Mouse (Mus musculus) megakaryocyte-erythroid progenitor cell, adult 5-6 weeks (primary cell): Measurements from ENCODE around the gene Megf6. TPM values are rescaled to one million over a fixed set of nuclear protein-coding genes. Genes with fewer than 3 reads are reported as not detected.

Experiments used
- ATAC-seq: replicated peaks from 2 replicates; pipeline ENCODE4 v1.8.0; 2016; ENCODE audit warnings: mild to moderate bottlenecking, inconsistent platforms; ENCODE audit not compliant: severe bottlenecking, poor library complexity, low FRiP score, low TSS enrichment
- total RNA-seq, 2 experiments: library from RNA; stranded (forward) in 1 of 2; stranded (reverse) in 1 of 2; fragments of 200-1000, 215-1000 nt in 1 of 2; fragments of >200 nt in 1 of 2; fragmentation: Nextera tagmentation in 1 of 2; gene quantifications; 2 replicates each; pipeline ENCODE4 v1.2.3; 2014 to 2017

The Megf6 gene
- total RNA-seq (2014; fragmentation: Nextera tagmentation): 0.22 and 0.37 TPM in 2 replicates
- 0.38 TPM in 1 of 2 replicates, not detected in the other for total RNA-seq (2017)

DNA sequence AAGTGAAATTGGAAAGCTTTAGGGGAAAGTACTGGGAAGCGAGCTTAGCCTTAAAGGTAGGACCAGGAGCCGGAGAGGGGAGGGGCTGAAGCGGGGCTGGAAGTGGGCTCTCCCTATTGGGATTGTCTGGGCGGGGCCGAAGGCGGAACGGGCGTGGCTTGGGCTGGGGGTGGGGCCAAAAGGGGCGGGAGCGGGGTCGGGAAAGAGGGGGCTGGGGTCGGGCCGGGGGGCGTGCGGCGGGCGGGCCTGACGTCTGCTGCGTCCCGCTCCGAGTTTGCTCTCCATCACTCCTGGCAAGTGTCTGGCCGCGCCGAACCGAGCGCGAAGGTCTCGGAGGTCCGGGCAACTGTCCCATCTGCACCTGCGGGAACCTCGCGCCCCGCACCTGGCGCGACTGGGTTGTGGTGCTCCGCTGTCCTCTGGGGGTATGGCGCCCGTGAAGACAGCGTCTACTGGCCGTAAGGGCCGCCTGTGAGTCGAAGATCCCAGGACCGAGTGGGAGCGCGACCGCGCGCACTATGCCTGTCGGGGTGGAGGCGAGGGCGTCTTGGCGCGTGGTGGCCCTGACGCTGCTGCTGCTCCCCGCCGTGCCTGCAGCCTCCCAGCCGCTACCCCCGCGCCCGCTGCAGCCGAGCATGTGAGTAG lies at the start of gene Megf6:
Gene Megf6, plus strand, starts transcription at position 225 of the 645 bp plus-strand sequence.
- ATAC-seq: no peak

DNA sequence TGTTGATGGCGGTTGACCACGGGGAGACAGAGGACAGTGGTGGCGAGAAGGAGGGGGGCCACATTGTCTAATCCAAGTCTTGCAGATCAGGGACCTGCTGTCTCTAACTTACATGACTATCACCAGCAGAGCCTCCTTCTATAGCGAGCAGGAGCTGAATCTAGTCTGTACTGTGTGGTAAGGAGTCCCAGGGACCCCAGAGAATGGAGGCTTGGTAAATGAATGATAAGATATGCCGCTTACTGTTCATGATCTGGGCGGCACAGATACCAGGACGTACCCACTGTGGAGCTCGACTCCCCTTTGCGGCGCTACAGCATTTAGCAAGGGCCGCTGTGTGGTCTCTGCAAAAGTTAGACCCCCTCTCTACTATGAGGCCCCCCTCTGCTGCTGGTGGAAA lies 48.7 kb upstream of the Megf6 start:
- ATAC-seq: peak; percentile 84

DNA sequence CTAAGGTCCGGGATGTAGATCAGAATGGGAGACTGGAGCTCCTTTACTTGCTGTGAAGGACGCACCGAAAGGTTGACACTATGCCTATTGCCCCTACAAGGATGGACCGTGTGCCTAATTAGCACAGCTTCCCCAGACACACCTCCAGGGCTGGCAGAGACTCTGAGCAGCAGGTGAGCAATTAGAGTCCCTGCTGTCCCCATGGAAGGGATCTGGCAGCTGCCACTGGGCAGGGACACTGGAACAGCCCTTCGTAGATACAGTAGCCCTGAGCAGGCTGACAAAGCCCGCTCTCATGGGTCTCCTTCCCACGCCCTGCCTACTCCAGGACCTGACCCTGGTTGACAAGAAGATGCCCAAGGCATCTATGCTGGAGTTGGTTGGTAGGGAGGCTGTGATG lies 48.2 kb upstream of the Megf6 start:
- ATAC-seq: peak; percentile 15; the same call in 1 of the 2 replicates

DNA sequence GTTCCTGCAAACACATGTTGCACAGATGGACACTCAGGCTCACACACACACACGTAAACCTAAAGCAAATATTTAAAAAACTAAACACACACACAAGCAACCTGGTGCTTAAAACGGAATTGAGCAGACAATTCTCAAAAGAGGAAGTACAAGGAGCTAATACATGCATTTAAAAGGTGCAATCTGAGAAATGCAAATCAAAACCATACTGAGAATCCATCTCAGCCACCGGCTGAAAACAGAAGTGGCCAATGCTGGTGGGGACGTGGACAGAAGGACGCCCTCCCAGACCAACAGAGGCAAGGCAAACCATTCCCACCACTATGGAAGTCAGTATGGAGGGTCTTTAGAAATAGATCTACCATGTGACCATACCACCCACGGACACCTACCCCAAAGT lies 47.0 kb upstream of the Megf6 start:
- ATAC-seq: no peak

DNA sequence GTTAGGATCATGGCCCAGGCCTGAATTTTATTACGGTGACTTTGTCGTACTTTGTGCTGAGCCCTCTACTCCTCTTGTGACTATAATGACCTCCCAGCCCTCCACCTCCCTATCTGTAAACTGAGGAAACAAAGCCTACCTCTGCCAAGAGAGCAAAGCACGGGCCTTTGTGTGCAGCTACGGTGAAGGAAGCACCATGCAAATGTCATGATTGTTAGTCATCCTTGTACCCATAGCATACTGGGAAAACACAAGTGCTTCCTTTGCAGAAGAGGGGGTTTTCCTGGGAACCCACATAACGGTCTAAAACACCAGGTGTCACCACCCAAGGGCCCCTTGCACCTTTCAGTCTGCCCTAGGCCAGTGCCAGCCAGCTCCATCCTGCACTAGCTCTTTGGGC lies 45.3 kb upstream of the Megf6 start:
- ATAC-seq: no peak

DNA sequence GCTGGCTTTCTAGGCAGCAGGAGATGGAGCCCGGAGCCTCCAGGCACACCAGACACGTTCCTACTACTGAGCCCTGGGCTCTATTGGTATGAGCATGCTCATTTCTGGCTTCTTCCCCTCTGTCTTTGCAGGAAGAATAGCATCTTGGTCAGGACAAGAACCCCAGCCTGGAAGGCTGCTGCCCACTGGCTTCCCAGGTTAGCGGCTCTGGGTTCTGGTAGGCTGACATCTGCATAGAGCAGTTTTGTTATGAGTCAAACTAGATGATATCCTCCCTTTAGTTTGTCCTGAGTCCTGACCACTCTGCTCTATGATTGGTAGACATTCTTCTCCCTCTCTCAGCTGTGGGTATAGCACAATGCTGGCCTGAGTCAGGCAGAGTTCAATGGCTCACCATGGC lies 43.3 kb upstream of the Megf6 start:
- ATAC-seq: no peak

DNA sequence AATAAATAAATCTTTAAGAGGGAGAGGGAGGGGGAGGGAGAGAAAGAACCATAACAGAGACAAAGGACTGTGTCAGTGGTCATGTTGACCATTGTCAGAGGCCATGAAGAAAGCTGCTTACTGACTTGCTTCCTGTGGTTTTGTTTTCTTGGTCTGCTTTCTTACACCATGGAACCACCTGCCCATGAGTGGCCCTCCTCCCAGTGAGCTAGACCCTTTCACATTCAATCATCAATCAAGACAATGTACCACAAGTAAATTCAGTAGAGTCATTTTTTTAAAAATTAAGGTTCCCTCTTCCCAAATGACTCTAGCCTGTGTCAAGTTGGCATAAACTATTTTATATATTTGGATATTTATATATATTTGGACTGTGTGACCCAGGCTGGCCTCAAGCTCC lies 40.6 kb upstream of the Megf6 start:
- ATAC-seq: no peak

DNA sequence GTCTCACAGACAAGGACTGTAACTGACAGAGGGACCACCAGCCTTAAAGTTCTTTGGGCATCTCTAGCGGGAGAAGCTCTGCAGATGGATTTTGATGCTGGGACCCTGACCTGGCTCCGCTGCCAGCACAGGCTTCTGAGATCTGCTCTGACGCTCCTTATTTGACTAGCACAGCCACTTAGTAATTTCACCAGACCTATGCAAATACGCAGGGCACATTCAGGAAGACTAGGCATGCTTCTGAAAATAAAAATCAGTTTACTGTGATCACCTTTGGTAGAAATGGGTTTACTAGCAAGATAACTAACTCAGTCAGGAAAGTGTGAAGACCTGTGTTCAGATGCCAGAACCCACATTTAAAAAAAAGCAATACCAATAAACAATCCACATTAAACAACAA lies 38.6 kb upstream of the Megf6 start:
- ATAC-seq: no peak

DNA sequence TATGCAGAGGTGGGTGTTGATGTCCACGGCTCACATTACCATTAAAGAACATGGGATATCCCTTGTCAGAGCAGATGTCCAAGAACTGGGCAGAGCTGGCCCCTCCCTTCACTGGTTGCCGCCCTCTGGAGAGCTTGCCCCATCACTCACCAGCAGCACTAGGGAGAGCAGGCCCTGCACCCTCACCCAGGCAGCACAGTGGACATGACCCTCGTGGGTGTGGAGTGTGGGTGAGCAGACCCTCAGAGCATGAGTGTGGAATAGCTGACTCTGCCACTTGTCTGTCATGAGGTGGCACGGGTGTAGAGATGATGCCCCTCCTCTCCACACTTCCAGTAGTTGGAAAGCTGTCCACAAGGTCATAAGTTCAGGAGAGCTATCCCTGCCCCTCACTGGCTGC lies 35.7 kb upstream of the Megf6 start:
- ATAC-seq: no peak

DNA sequence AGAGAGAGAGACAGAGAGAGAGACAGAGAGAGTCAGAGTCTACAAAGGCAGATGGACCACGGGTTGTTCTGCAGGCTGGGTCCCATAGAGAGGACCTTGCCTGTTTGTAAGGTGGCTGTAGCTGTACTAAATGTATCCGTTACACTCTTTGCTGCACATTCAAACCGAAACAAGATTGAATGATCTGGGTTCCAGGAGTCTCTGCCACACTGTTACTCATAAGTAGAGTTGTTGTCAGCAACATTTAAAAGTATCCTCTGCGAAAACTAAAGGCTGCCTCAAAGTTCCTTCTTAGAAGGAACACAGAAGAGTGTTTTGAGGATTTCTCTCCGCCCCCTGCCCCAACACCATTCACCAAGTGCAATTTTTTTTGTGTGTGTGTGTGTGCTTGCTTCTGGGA lies 33.4 kb upstream of the Megf6 start:
- no peak for ATAC-seq

DNA sequence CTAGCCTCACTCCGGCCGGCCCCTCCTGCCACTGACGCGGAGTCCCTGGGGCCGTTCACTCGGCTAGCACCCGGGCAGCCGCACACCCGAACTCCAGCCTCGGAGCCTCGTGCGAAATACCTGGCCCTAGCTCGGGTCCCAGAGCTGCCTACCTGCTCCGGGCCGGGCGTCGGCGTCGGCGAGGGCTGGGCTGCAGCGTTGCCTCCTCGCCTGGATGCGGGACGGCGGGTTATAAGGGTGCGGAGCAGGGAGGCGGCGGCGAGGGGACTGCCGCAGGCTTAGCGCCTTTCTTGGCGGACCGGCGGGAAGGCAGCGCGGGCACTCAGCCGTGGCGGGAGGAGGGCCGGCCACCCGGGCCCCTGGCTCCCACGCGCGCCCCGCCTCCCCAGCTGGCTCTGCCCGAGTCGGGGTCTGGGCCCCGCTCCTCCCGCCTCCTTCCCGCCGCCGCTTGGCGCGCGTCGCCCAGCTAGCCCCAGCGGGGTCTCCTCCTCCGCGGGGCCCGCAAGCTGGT lies 30.8 kb upstream of the Megf6 start:
- ATAC-seq: no peak

DNA sequence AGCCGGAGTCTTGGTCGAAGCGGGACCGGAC lies 30.5 kb upstream of the Megf6 start, which contains the start of gene Trp73:
Gene Trp73, minus strand, starts transcription at position 27 of the 31 bp plus-strand sequence.
- no peak for ATAC-seq

DNA sequence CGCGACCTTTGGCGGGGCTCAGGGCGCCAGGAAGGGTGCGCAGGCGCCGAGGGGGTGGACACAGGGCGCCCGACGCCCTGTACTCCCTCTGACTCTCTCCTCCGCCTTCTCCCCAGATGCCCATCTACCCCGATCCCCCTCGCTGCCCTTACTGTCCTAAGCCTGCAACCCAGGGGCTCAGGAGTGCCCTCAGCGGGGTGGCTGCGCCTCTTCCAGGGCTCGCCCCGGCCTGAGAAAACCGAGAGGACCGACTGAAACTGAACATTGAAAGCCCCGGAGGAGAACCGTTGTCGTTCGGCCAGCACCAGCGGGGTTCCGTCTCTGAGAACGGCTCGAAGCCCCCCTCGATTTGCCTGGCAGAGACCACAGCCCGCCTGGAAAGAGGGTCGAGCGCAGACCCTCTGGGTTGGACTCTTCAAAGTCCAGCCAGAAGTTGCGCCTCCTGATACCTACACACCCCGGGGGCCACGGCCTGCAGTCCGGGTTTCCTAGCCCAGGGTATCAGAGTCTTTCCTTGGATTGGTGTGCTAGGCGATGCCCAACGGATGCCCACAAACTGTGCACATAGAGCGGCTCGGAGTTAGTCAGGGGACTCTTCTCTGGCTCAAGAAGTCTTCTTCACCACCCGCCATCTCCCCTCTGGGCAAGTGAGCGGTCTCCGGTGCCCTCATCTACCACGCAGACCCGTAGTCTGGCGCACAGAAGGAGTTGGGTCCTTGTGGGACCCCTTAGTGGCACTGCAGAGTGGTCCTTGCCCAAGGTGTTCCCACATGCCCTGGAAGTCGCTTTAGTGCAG lies 30.1 kb upstream of the Megf6 start:
- ATAC-seq: no peak

DNA sequence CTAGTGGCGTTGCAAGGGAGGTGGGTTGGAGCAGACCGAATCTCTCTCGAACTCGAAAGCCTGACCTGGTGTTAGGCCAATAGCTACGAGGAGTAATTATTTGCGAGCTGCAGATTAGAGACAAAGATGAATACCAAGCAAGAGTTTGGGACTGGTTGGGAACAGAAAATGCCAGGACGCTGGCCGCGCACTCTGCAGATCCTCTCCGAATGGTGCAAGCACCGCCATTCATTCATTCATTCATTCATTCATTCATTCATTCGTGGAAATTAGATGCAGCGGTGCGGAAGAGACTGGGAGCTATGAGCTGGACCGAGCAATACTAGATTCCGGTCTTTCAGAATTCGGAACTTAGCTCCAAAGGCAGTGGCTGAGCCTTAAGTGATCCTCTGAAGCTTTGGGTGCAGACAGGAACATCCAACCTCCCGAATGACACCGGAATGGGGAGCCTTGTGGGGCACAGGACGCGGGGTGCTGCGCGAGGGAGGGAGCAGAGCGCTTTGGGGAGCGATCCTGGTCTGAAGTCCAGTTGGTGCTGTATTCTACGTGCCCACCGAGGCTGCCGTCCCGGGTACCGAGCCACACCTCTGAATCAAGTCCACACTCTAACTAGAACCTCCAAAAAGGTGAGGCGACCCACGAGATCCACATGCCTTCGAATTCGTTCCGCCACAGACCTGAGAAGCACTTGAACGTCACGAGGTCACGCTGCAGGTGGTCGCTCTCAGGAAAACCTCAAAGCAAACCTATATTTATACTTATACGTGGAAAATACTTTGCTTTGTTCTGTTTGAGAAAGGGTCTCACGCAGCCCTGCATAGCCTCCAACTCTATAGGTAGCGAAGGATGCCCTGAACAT lies 29.3 kb upstream of the Megf6 start:
- ATAC-seq: no peak

DNA sequence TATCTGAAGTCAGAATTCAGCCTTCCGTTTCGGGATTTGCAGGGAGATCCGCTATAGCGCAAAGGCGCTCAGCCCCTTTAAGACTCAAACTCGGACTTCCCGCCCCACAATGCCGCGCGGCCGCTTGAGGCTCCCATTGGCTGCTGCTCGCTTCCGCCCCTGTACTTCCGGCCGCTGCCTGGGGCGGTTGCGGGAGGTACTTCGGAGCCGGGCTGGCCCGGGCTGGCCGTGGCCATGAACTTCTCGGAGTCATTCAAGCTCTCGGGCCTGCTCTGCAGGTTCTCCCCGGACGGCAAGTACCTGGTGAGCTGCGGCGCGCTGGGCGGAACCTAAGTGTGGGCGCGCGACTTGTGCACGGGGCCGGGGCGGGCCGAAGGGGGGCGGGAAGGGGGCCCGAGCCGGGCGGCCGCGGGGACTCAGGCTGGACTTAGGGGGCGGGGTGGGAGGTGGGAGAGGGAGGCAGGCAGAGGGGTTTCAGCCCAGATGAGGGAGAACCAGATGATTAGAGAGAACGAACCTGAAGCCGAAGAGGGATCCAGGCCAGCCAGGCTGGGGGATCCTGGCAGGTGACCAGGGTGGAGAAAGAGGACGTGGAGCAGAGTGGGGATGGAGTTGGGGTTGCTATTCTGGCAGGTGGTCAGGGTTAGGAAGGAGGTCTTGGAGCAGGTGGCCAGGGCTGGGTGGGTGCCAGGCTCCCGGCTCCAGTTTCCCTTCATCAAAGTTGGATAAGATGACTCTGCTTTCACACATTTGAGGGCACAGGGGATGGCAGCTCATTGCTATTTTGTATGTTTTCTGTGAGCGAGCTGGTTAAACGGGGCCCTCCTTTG lies 28.1 kb upstream of the Megf6 start, which contains the start of gene Wrap73:
Gene Wrap73, plus strand, starts transcription at position 162 of the 830 bp plus-strand sequence.
- peak; percentile 98 for ATAC-seq

DNA sequence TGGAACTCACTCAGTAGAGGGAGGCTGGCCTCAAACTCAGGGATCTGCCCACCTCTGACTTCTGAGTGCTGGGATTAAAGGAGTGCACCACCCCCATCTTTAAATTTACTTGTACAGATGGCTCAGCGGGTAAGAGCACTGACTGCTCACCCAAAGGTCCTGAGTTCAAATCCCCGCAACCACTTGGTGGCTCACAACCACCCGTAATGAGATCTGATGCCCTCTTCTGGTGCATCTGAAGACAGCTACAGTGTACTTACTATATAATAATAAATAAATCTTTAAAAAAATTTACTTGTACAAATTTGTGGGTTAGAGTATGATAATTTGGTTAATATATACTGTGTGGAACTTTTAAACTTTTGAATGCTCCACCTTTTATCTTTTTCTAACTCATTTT lies 25.8 kb upstream of the Megf6 start:
- no peak for ATAC-seq

DNA sequence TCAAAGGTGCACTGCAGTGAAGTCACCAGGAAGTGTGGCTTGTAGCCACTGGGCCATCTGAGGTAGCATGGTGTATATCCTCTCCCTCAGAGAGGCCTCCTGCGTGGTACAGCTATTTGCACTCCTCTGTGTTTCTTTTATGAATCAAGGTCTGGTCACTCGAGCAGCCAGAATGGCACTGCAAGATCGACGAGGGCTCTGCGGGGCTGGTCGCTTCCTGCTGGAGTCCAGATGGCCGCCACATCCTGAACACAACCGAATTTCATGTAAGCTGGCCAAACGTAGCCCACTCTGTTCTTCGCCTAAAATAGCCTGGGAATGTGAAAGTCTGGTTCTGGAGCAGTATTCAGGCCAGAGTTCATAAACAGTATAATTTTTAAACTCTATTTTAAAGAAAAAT lies 24.2 kb upstream of the Megf6 start:
- ATAC-seq: no peak

DNA sequence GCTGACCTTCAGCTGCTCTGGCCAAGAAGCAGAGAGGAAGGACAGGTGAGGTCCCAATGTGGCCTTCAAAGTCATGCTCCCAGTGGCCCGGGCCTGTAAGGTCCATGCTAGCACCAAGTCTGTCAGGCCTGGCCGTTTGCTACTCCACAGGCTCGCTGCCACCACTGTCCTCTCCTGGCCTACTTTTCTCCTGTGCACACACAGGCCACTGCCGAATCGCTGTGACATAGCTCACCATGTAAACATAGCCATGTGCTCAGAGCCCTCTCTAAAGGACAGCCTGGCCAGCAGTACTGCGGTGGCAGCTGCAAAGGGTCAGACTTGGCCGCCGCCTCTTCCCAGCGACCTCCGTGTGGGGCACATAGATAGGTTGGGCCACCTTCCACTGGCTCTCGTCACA lies 16.4 kb upstream of the Megf6 start:
- ATAC-seq: no peak

DNA sequence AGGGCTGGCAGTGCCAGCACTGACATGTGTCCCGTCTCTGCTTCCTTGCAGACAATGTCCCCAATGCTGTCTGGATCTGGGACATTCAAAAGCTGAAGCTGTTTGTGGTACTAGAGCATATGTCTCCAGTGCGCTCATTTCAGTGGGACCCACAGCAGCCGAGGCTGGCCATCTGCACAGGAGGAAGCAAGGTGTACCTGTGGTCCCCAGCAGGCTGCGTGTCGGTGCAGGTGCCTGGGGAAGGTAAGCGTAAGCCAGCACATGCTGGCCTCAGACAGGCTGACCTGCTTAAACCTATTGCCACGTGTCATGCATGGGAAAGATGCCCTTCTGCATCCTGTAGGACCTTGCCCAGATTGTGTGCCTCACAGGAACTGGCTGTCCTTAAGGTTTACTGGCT lies 14.5 kb upstream of the Megf6 start:
- ATAC-seq: no peak
